Mouse (Mus musculus) A20 (cell line): ENCODE results near the gene Ptpn22.

Experiments
- DNase-seq: peaks from one replicate; pipeline ENCODE4 v3.0.0-alpha.2; 2011; ENCODE audit warnings: low read depth, low spot score

Ptpn22 gene

GRCm38 (mm10) chr3:103920094-103920493, 60.5 kb downstream of the Ptpn22 start:
- DNase-seq = no peak

DNA sequence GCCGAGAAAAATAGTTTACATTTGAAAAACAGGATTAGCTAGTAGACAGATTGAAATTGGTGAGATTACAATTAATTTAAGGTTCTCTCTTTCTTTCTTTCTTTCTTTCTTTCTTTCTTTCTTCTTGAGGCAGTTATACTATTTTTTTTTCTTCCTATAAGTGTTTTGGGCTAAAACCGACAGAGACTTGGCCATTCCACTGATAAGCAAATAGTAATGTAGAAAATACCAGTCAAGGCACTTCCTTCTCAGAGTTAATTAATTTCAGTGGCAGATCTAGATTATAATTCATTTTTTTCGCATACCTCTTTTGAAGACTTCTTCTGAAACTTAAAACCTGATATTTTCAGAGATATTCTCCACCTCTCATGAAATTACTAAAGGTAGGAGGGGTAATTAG, 65.7 kb downstream of the Ptpn22 start:
- DNase-seq = no peak

DNA sequence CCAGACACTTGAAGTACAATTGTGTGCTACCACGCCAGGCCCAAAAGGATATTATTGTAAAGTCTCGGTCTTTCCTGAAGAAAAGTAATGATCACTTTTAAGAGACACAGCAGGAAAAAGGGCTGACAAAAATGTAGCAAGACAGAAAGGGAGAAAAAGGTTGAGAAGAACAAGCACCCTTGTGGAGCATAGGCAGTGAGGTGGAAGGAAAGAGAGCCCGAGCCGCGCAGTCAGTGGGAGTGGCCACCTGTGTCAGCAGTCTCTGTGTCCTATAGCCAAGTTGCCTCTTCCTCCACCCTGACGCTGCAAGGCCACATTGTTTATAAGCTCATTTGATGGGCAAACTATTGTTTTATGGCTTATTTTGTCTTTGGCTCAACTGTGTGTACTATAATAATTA, 67.9 kb downstream of the Ptpn22 start:
- DNase-seq = no peak

- DNase-seq = no peak
Measured at GRCm38 (mm10) chr3:103944794-103945562, 85.4 kb downstream of the Ptpn22 start.

DNA sequence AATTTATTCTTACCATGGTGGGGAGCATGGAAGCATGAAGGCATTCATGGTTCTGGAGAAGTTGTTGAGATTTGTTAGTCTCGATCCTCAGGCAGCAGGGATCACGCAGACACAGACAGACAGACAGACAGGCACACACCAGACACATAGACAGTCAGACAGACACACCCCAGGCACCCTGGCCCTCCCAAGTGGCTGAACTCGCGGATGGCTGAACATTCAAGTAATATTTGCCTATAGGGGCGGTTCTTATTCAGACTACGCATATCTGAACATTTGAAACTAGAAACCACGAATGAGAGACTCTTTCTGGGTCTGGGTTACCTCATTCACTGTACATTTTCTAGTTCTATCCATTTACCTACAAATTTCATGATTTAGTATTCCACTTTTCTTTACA, 89.1 kb downstream of the Ptpn22 start:
- DNase-seq = no peak

- DNase-seq = no peak
Measured at GRCm38 (mm10) chr3:103960622-103961021, 101.0 kb downstream of the Ptpn22 start.
